Mouse (Mus musculus) splenic B cell, adult 2 months (primary cell): ENCODE data around the gene Mlip.
"Not testable (repeated sequence)": the region's sequence is repeated elsewhere in the genome, so short reads cannot be mapped to it uniquely, and the experiment has no call there.

Experiments used
- DNase-seq: peaks from one replicate; pipeline ENCODE4 v3.0.0-alpha.2; 2011; ENCODE audit warnings: low read depth, low spot score
- H3K27me3 ChIP-seq: 2 replicates; pipeline ENCODE4 v1.6.1; 2012; ENCODE audit warnings: mild to moderate bottlenecking, low read length, moderate library complexity, mixed read lengths; ENCODE audit not compliant: control insufficient read depth, poor library complexity, insufficient read depth, severe bottlenecking
- H3K36me3 ChIP-seq: 2 replicates; pipeline ENCODE4 v1.6.1; 2012; ENCODE audit warnings: mild to moderate bottlenecking, low read length, moderate library complexity, mixed read lengths; ENCODE audit not compliant: control insufficient read depth, poor library complexity, insufficient read depth, severe bottlenecking

Gene Mlip

GRCm38 (mm10) chr9:77198250-77198649, 154.5 kb downstream of the Mlip start:
- Histone ChIP-seq H3K36me3 (no peaks in the 10 kb centered on the region), H3K27me3 (no peaks in the 10 kb centered on the region)
- no peak for DNase-seq

DNA sequence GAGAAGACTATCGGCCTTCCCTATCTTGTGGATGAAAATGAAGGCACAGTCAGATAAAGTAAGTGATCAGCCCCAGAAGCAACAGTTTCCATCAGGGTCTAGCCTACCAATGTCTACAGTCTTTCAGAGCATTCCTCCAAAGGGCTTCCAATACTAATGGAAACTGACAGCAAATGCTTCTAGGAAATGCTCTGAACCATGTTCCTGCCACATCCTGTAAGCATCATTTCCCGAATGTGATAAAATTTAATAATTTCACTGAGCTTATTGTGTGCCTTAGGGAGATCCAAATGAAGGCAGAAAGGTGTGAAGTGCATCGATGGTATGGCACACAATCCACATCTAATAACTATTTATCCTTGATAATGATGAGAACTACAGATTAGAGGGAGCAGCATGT, 173.3 kb downstream of the Mlip start:
- no peak for DNase-seq

DNA sequence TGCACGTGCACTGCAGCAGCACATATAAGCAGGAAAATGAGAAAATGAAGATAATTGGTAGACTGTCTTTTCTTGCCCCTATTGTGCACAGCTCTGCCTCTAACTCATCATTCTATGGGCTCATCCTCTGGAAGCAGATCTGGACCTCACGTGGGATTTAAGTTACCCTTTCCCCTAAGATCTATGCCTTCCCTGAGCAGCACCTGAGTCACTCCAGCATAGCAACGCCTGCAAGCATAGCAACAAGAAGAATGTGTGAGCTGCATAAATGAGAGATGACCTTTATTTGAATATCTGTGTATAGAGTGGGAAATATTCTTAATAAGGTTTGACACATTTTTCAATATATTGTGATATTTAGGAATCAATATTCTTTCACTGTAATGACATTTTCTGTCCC, 176.9 kb downstream of the Mlip start:
- no peaks in the 10 kb centered on the region for H3K36me3 ChIP-seq
- no peak for DNase-seq

More for the DNA sequence above, 173.3 kb downstream of the Mlip start:
- H3K27me3 ChIP-seq = no peaks in the 10 kb centered on the region
- no peaks in the 10 kb centered on the region for H3K36me3 ChIP-seq

GRCm38 (mm10) chr9:77172044-77172443, 180.7 kb downstream of the Mlip start:
- Histone ChIP-seq H3K27me3 (no peaks in the 10 kb centered on the region), H3K36me3 (no peaks in the 10 kb centered on the region)
- no peak for DNase-seq

More for the DNA sequence above, 176.9 kb downstream of the Mlip start:
- no peaks in the 10 kb centered on the region for H3K27me3 ChIP-seq

DNA sequence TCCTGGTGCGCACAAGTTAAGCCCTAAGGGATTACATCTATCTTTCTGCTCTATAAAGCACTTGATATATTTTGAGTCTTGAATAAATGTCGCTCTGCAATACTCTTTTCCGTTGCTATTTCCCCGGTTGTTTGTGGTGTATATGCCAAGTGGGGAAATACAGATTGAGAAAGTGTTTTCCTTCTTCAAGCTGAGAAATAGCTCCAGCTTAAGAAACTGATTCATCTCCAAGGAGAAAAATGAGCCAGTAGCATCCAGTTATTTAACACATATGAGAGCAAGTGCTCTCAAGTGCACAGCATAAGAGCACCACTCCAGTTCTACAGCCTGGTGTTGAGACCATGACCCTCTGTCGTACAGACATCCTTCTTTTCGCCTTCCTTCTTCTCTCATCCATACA, 186.9 kb downstream of the Mlip start:
- no peak for DNase-seq
- H3K27me3 ChIP-seq = no peaks in the 10 kb centered on the region

DNA sequence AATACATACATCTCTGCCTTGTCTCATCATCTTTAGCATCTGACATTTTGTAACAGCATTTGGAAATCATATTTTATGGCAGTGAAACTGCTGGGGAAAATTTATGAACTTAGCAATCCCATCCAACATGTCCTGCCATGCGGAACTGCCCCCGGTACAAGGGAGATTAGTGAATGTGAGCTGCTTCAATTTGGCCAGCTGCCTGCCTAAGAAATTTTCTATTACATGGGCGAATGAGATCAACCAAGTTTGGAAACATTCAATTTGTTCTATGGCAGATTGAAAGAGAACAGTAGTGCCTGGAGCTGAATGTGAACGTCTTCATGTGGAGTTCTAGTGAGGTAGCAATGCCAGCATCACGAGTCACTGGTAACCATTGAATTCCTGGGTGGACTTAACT, 191.0 kb downstream of the Mlip start:
- no peak for DNase-seq
- Histone ChIP-seq H3K27me3 (no peaks in the 10 kb centered on the region), H3K36me3 (no peaks in the 10 kb centered on the region)

More for the DNA sequence above, 186.9 kb downstream of the Mlip start:
- no peaks in the 10 kb centered on the region for H3K36me3 ChIP-seq

DNA sequence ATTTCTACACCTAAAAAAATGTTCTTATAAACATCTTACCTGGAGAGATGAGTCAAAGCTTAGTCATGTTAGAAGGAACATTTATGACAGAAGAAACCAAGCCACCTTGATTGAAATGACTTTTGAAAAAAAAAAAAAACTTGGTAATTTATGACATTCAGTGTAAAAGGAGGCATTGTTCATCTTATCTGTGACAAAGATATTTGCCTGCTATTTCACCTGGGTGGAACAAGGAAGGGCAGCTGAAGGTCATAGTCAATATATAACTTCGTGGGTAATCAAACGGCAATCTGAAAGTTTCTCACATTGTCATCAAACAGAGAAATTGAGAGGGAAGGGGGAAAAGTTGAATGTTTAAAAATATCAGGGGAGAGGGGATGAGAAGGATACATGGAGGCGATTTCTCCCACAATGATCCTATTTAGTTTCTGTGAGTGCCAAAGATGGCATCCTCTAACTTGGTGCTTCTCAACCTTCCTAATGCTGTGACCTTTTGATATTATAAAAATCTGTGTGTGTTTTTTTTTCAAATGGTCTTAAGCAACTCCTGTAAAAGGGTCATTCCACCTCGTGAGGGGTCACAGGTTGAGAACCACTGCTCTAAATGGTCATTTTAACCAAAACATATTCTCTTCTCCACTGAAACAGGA, 192.4 kb downstream of the Mlip start:
- no peaks in the 10 kb centered on the region for H3K27me3 ChIP-seq
- DNase-seq = no peak
- no peaks in the 10 kb centered on the region for H3K36me3 ChIP-seq

- Histone ChIP-seq H3K36me3 (no peaks in the 10 kb centered on the region), H3K27me3 (no peaks in the 10 kb centered on the region)
- no peak for DNase-seq
Measured at GRCm38 (mm10) chr9:77148518-77149257, 204.1 kb downstream of the Mlip start.

DNA sequence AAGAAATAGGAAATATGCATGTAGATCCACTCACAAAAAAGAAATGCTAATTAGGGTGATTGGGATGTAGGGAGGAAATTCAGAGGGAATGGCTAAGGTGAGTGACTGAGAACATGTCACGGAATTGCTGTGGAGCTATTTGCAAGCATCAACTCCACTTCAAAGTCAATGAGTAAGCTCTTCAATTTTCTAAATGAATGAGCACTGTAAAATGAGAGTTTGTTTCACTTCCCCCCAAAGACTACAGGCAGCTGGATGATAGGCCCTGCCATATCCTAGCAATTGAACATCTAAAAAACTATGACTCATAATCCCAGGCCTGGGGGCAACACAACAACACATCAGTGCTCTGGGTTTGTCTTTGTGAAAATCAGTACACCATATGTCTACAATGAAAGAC, 233.0 kb downstream of the Mlip start:
- H3K27me3 ChIP-seq = no peaks in the 10 kb centered on the region
- DNase-seq = no peak

GRCm38 (mm10) chr9:77096886-77097285, 255.9 kb downstream of the Mlip start:
- Histone ChIP-seq H3K27me3 (no peaks in the 10 kb centered on the region), H3K36me3 (no peaks in the 10 kb centered on the region)
- no peak for DNase-seq

More for the DNA sequence above, 233.0 kb downstream of the Mlip start:
- no peaks in the 10 kb centered on the region for H3K36me3 ChIP-seq

DNA sequence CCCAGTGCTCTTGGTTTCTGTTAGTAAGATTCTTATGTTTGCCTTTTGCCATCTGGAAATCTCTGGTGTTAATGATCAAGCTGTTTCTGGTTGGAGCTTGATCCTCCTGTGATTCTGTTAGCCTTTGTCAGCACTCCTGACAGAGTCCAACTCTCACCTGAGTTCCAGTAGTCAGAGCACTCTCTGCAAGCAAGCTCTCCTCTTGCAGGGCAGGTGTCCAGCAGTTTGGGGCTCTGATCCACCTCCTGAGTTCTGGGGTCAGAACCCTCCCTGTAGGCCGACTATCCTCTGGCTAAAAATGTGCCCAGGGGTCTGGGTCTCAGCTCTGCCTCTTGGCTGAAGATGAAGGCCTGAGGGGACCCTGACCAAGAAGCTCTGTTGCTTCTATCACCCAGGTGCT, 269.5 kb downstream of the Mlip start:
- H3K27me3 ChIP-seq, H3K36me3 ChIP-seq, DNase-seq: not testable (repeated sequence)

- Histone ChIP-seq H3K27me3 (no peaks in the 10 kb centered on the region), H3K36me3 (no peaks in the 10 kb centered on the region)
- no peak for DNase-seq
Measured at GRCm38 (mm10) chr9:77071676-77072075, 281.1 kb downstream of the Mlip start.

GRCm38 (mm10) chr9:77056611-77057010, 296.2 kb downstream of the Mlip start:
- no peaks in the 10 kb centered on the region for H3K36me3 ChIP-seq
- no peak for DNase-seq
- H3K27me3 ChIP-seq = no peaks in the 10 kb centered on the region

- no peaks in the 10 kb centered on the region for H3K36me3 ChIP-seq
- DNase-seq = no peak
- H3K27me3 ChIP-seq = no peaks in the 10 kb centered on the region
Measured at GRCm38 (mm10) chr9:77054426-77055193, 298.2 kb downstream of the Mlip start.
